Mouse (Mus musculus): ENCODE measurements around the gene Zcchc14. TPM values are rescaled to one million over a fixed set of nuclear protein-coding genes. Genes with fewer than 3 reads are reported as not detected.

Gene Zcchc14
- polyA plus RNA-seq, 1 experiment from 2014 or later: 40.2 TPM

GRCm38 (mm10) chr8:121550056-121550455, 102.6 kb downstream of the Zcchc14 start:
- Histone ChIP-seq H3K9ac (replicated peaks; ENCODE audit: low read depth, low read length) (no peak overlapping the region), H3K27ac (ENCODE audit: low read depth, low read length) (no peak overlapping the region), H3K4me1 (ENCODE audit: control insufficient read depth, insufficient read depth, low read length) (no peaks in the 10 kb centered on the region), H3K9me3 (ENCODE audit: control insufficient read depth, low read length) (no peaks in the 10 kb centered on the region), H3K27me3 (ENCODE audit: control insufficient read depth, insufficient read depth, low read length) (no peaks in the 10 kb centered on the region), H3K36me3 (ENCODE audit: control insufficient read depth, insufficient read depth, low read length) (peaks cover 23% of the 10 kb centered on the region), H3K4me2 (ENCODE audit: low read depth, low read length) (no peak overlapping the region), H3K4me3 (ENCODE audit: low read depth, low read length) (no peak overlapping the region)
- 89% methylated on average over 6 of the region's 6 CpGs for WGBS
- no peak for ATAC-seq (ENCODE audit: low read depth)

Other genes with a start within 250 kb of the Zcchc14 start
- not detected in 2 replicates for gene 1700018B08Rik, start 108.6 kb downstream of the Zcchc14 start, polyA plus RNA-seq (2014; fragmentation: Nextera tagmentation; extraction: Ambion mirVana)
- 33.9 and 39.6 TPM in 2 replicates for gene Fbxo31, start 74.1 kb downstream of the Zcchc14 start, polyA plus RNA-seq (2014; fragmentation: Nextera tagmentation; extraction: Ambion mirVana)
- 427 and 428 TPM in 2 replicates for gene Map1lc3b, start 62.5 kb downstream of the Zcchc14 start, polyA plus RNA-seq (2014; fragmentation: Nextera tagmentation; extraction: Ambion mirVana)
- 84.2 and 89.0 TPM in 2 replicates for gene Jph3, start 76.7 kb upstream of the Zcchc14 start, polyA plus RNA-seq (2014; fragmentation: Nextera tagmentation; extraction: Ambion mirVana)
- 43.7 and 46.2 TPM in 2 replicates for gene Klhdc4, start 176.7 kb upstream of the Zcchc14 start, polyA plus RNA-seq (2014; fragmentation: Nextera tagmentation; extraction: Ambion mirVana)

Measured in neural tube, embryonic 14.5 days (tissue).